Mouse (Mus musculus): Measurements from ENCODE around the gene Il22ra1. TPM values are rescaled to one million over a fixed set of nuclear protein-coding genes. Genes with fewer than 3 reads are reported as not detected.

Gene Il22ra1
- polyA plus RNA-seq (2014; fragmentation: Nextera tagmentation; extraction: Ambion mirVana) = not detected in 2 replicates

DNA sequence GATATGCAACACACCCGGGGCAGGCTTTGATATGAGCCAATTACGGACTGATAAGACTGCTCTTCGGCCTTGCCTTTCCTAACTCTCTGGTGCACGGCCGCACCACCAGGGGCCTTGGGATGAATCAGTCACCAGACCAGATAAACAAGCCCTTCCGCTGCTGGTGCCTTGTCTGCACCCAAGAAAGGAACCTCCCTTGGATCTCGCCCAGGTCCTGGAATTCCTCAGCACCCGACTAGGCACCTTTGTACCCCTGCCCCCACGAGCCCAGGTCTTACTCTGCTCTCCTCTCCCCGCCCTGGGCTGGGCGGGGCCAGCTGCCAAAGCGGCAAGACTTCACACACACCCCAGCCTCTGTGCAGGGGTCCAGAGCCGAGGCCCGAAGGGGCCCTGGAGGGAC is at the start of gene Il22ra1:
Il22ra1 (plus strand) TSS at position 356 of the 400 bp plus-strand sequence.
- Histone ChIP-seq H3K27me3 (ENCODE audit: control insufficient read depth, insufficient read depth, low read length) (no peaks in the 10 kb centered on the region), H3K36me3 (ENCODE audit: control insufficient read depth, insufficient read depth, low read length) (no peaks in the 10 kb centered on the region), H3K4me1 (ENCODE audit: control insufficient read depth in 2 of 2, insufficient read depth in 2 of 2, low read length in 2 of 2) (peaks cover 9 to 14% of the 10 kb centered on the region in 2 experiments), H3K9me3 (ENCODE audit: control insufficient read depth, low read length) (0 out of 2 replicates have a peak, but pooled peaks cover 1% of the 10 kb centered on the region), H3K27ac (replicated peaks in 1 of 2; ENCODE audit: control insufficient read depth in 1 of 2, insufficient read depth in 1 of 2, low read depth in 2 of 2, low read length in 2 of 2) (no peak within 1 kb of the TSS), H3K9ac (ENCODE audit: low read length) (peak within 1 kb of the TSS; percentile 9; the same call in 1 of the 2 replicates), H3K4me2 (ENCODE audit: low read length) (peak within 1 kb of the TSS; percentile 53), H3K4me3 (ENCODE audit: control insufficient read depth in 1 of 2, insufficient read depth in 1 of 2, low read depth in 1 of 2, low read length in 2 of 2) (peak within 1 kb of the TSS; percentile 14)
- peak; percentile 51; the same call in 1 of the 2 replicates for ATAC-seq (ENCODE audit: insufficient number of reproducible peaks, insufficient read depth, low FRiP score, low read depth)
- 4% methylated on average over 14 of the region's 14 CpGs for WGBS

DNA sequence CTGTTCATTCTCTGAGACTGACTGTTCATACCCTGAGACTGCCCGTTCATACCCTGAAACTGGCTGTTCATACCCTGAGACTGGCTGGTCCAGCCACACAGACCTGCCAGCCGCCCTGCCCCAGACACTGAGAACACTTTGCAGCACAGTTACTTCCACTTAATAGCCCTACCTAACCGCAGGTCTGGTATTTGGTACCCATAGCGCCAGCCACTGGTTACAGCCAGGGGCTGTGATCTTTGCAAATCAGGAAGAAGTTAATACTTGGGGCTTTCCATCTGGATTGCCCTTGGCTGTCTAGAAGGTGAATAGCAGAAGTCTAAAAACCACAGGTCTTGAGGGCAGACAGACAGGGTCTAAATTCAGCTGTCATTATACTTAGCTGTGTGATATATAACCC is 48.7 kb upstream of the Il22ra1 start:
- peaks cover 0 to 6% of the 10 kb centered on the region in 2 experiments; a peak in 2 of 4 replicates for H3K4me1 ChIP-seq (ENCODE audit: control insufficient read depth in 2 of 2, insufficient read depth in 2 of 2, low read length in 2 of 2)
- no peak overlapping the region for H3K27ac ChIP-seq (replicated peaks in 1 of 2; ENCODE audit: control insufficient read depth in 1 of 2, insufficient read depth in 1 of 2, low read depth in 2 of 2, low read length in 2 of 2)
- ATAC-seq (ENCODE audit: insufficient number of reproducible peaks, insufficient read depth, low FRiP score, low read depth) = no peak
- H3K27me3 ChIP-seq (ENCODE audit: control insufficient read depth, insufficient read depth, low read length) = no peaks in the 10 kb centered on the region
- no peak overlapping the region for H3K4me2 ChIP-seq (ENCODE audit: low read length)
- H3K9me3 ChIP-seq (ENCODE audit: control insufficient read depth, low read length) = no peaks in the 10 kb centered on the region
- no peak overlapping the region for H3K4me3 ChIP-seq (ENCODE audit: control insufficient read depth in 1 of 2, insufficient read depth in 1 of 2, low read depth in 1 of 2, low read length in 2 of 2)
- no peaks in the 10 kb centered on the region for H3K36me3 ChIP-seq (ENCODE audit: control insufficient read depth, insufficient read depth, low read length)
- WGBS = 77% methylated on average over 4 of the region's 4 CpGs
- H3K9ac ChIP-seq (ENCODE audit: low read length) = no peak overlapping the region

DNA sequence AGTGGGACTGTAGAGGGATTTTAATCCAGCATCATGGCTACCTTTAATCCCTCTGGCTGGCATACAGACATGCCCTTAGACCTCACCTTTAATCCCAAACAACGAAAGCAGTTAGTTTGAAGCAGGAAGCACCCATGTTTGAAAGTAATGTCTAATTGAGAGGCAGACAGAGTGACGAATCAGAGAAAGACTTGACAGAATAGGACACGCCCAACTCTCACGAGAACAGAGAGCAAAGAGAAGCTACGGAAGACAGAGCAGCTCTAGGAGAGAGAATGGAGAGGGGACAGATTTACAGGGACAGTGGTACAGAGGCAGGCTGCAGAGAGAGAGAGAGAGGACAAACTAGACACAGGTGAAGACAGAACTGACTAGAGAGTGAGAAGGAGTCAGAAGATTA is 46.2 kb upstream of the Il22ra1 start:
- 72% methylated on average over 5 of the region's 5 CpGs for WGBS

DNA sequence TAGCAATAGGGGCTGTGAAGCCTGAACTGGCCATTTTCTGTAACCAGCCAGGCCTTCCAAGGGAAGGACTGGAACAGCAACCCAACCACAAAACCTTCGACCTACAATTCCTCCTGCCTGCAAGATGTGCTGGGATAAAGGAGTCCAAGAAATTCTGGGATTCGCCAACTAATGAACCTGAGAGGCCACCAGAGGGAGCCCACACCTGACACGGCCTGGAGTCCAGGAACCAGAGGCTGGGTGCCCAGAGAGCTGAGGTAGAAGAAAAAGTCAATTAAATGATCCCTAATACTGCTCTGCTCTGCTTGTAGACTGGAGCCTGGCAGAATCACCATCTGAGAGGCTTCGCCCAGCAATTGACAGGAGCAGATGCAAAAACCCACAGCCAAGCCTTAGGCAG is 44.4 kb upstream of the Il22ra1 start:
- Histone ChIP-seq H3K9me3 (ENCODE audit: control insufficient read depth, low read length) (no peaks in the 10 kb centered on the region), H3K4me1 (ENCODE audit: control insufficient read depth in 2 of 2, insufficient read depth in 2 of 2, low read length in 2 of 2) (peaks cover 0 to 6% of the 10 kb centered on the region in 2 experiments; a peak in 3 of 4 replicates), H3K27ac (replicated peaks in 1 of 2; ENCODE audit: control insufficient read depth in 1 of 2, insufficient read depth in 1 of 2, low read depth in 2 of 2, low read length in 2 of 2) (no peak overlapping the region), H3K4me3 (ENCODE audit: control insufficient read depth in 1 of 2, insufficient read depth in 1 of 2, low read depth in 1 of 2, low read length in 2 of 2) (no peak overlapping the region), H3K4me2 (ENCODE audit: low read length) (no peak overlapping the region), H3K27me3 (ENCODE audit: control insufficient read depth, insufficient read depth, low read length) (peaks cover 26% of the 10 kb centered on the region), H3K9ac (ENCODE audit: low read length) (no peak overlapping the region), H3K36me3 (ENCODE audit: control insufficient read depth, insufficient read depth, low read length) (no peaks in the 10 kb centered on the region)
- WGBS = 16% methylated on average over 4 of the region's 4 CpGs
- ATAC-seq (ENCODE audit: insufficient number of reproducible peaks, insufficient read depth, low FRiP score, low read depth) = no peak

More for the DNA sequence above, 46.2 kb upstream of the Il22ra1 start:
- Histone ChIP-seq H3K4me3 (ENCODE audit: control insufficient read depth in 1 of 2, insufficient read depth in 1 of 2, low read depth in 1 of 2, low read length in 2 of 2) (no peak overlapping the region), H3K27me3 (ENCODE audit: control insufficient read depth, insufficient read depth, low read length) (peaks cover 12% of the 10 kb centered on the region; the same call in 1 of the 2 replicates), H3K27ac (replicated peaks in 1 of 2; ENCODE audit: control insufficient read depth in 1 of 2, insufficient read depth in 1 of 2, low read depth in 2 of 2, low read length in 2 of 2) (no peak overlapping the region), H3K9me3 (ENCODE audit: control insufficient read depth, low read length) (no peaks in the 10 kb centered on the region), H3K9ac (ENCODE audit: low read length) (no peak overlapping the region), H3K4me2 (ENCODE audit: low read length) (no peak overlapping the region), H3K4me1 (ENCODE audit: control insufficient read depth in 2 of 2, insufficient read depth in 2 of 2, low read length in 2 of 2) (peaks cover 0 to 6% of the 10 kb centered on the region in 2 experiments; a peak in 3 of 4 replicates), H3K36me3 (ENCODE audit: control insufficient read depth, insufficient read depth, low read length) (no peaks in the 10 kb centered on the region)
- no peak for ATAC-seq (ENCODE audit: insufficient number of reproducible peaks, insufficient read depth, low FRiP score, low read depth)

DNA sequence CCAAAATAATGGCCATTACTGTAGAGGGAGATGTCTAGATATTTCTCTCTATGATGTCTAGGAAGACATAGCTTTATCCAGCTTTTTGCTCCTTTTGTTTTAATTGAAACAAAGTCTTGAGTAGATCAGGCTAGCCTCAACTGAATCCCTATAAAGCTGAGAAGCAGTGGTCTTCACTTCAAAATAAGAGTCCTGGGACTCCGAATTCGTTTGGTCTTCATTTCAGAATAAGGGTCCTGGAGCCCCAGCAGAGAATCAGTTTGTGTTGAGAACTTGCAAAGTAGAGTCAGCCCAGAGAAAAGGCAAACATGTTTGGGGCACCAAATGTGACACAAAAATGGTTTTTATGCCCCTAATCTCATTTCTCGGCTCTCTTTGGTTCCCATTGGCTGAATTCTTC is 43.2 kb upstream of the Il22ra1 start:
- Histone ChIP-seq H3K4me3 (ENCODE audit: control insufficient read depth in 1 of 2, insufficient read depth in 1 of 2, low read depth in 1 of 2, low read length in 2 of 2) (no peak overlapping the region), H3K9ac (ENCODE audit: low read length) (no peak overlapping the region), H3K4me1 (ENCODE audit: control insufficient read depth in 2 of 2, insufficient read depth in 2 of 2, low read length in 2 of 2) (peaks cover 0 to 6% of the 10 kb centered on the region in 2 experiments; a peak in 3 of 4 replicates), H3K27ac (replicated peaks in 1 of 2; ENCODE audit: control insufficient read depth in 1 of 2, insufficient read depth in 1 of 2, low read depth in 2 of 2, low read length in 2 of 2) (no peak overlapping the region), H3K9me3 (ENCODE audit: control insufficient read depth, low read length) (no peaks in the 10 kb centered on the region), H3K27me3 (ENCODE audit: control insufficient read depth, insufficient read depth, low read length) (peaks cover 31% of the 10 kb centered on the region), H3K4me2 (ENCODE audit: low read length) (no peak overlapping the region), H3K36me3 (ENCODE audit: control insufficient read depth, insufficient read depth, low read length) (no peaks in the 10 kb centered on the region)
- no peak for ATAC-seq (ENCODE audit: insufficient number of reproducible peaks, insufficient read depth, low FRiP score, low read depth)
- WGBS = 39% methylated on average over 3 of the region's 3 CpGs

DNA sequence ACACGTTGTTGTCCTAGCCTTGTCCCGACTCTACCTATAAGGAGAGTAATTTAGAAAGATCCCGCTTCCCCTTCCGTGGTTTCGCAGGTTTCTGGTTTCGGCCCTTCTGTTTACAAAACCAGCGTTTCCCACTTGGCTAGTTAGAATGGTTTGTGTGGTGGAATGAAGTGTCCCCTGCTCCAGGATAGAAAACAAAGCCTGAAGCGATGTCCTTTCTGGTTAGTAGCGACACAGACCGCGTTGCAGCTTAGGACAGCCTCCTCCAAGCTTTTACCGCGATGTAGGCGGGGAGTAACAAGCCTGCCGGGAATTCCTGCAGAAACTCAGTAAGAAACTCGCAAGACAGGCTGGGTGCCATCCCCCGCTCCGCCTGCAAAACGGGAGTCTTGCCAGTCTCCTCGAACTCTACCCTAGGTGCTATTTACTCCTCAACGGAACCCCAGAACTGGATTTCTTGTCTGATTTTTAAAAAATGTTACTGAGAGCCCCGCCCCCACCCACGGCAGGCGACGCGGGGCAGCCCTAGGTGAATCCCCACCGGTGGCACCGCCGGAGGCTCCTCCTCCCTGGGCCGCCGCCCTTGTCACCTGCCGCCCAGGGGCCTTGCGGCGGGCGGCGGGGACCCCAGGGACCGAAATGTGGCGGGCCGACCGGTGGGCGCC is 41.9 kb upstream of the Il22ra1 start, which contains the start of gene Ifnlr1:
Ifnlr1 (plus strand) TSS at position 382 of the 662 bp plus-strand sequence.
- Histone ChIP-seq H3K36me3 (ENCODE audit: control insufficient read depth, insufficient read depth, low read length) (no peaks in the 10 kb centered on the region), H3K9ac (ENCODE audit: low read length) (peak within 1 kb of the TSS; percentile 75), H3K27me3 (ENCODE audit: control insufficient read depth, insufficient read depth, low read length) (peaks cover 33% of the 10 kb centered on the region), H3K9me3 (ENCODE audit: control insufficient read depth, low read length) (no peaks in the 10 kb centered on the region), H3K4me1 (ENCODE audit: control insufficient read depth in 2 of 2, insufficient read depth in 2 of 2, low read length in 2 of 2) (peaks cover 0 to 6% of the 10 kb centered on the region in 2 experiments; a peak in 3 of 4 replicates), H3K4me3 (ENCODE audit: control insufficient read depth in 1 of 2, insufficient read depth in 1 of 2, low read depth in 1 of 2, low read length in 2 of 2) (peak within 1 kb of the TSS; percentile 60 to 72), H3K27ac (replicated peaks in 1 of 2; ENCODE audit: control insufficient read depth in 1 of 2, insufficient read depth in 1 of 2, low read depth in 2 of 2, low read length in 2 of 2) (no peak within 1 kb of the TSS), H3K4me2 (ENCODE audit: low read length) (peak within 1 kb of the TSS; percentile 96)
- WGBS = under 1% methylated on average over 41 of the region's 41 CpGs
- 0 out of 2 replicates have a peak, but pooled peaks have one; percentile 52 for ATAC-seq (ENCODE audit: insufficient number of reproducible peaks, insufficient read depth, low FRiP score, low read depth)

GRCm38 (mm10) chr4:135686568-135686953 is 41.4 kb upstream of the Il22ra1 start:
- Histone ChIP-seq H3K27ac (replicated peaks in 1 of 2; ENCODE audit: control insufficient read depth in 1 of 2, insufficient read depth in 1 of 2, low read depth in 2 of 2, low read length in 2 of 2) (no peak overlapping the region), H3K27me3 (ENCODE audit: control insufficient read depth, insufficient read depth, low read length) (peaks cover 33% of the 10 kb centered on the region)
- WGBS = under 1% methylated on average over 16 of the region's 21 CpGs

More at GRCm38 (mm10) chr4:135686568-135686953, 41.4 kb upstream of the Il22ra1 start:
- Histone ChIP-seq H3K9ac (ENCODE audit: low read length) (peak overlapping the region; percentile 75), H3K9me3 (ENCODE audit: control insufficient read depth, low read length) (no peaks in the 10 kb centered on the region), H3K4me3 (ENCODE audit: control insufficient read depth in 1 of 2, insufficient read depth in 1 of 2, low read depth in 1 of 2, low read length in 2 of 2) (peak overlapping the region; percentile 60 to 72), H3K4me1 (ENCODE audit: control insufficient read depth in 2 of 2, insufficient read depth in 2 of 2, low read length in 2 of 2) (peaks cover 0 to 6% of the 10 kb centered on the region in 2 experiments; a peak in 3 of 4 replicates), H3K4me2 (ENCODE audit: low read length) (peak overlapping the region; percentile 96), H3K36me3 (ENCODE audit: control insufficient read depth, insufficient read depth, low read length) (no peaks in the 10 kb centered on the region)
- peak; percentile 41; the same call in 1 of the 2 replicates for ATAC-seq (ENCODE audit: insufficient number of reproducible peaks, insufficient read depth, low FRiP score, low read depth)

Data from heart, embryonic 14.5 days (tissue).